Mouse (Mus musculus) megakaryocyte, embryonic 14.5 days (primary cell): ENCODE measurements around the gene Itpr1. TPM values are rescaled to one million over a fixed set of nuclear protein-coding genes. Genes with fewer than 3 reads are reported as not detected.

ENCODE experiments used
- H3K27me3 ChIP-seq: replicated peaks from 2 replicates; pipeline ENCODE3; 2012; ENCODE audit warnings: inconsistent platforms
- H3K36me3 ChIP-seq: replicated peaks from 2 replicates; pipeline ENCODE3; 2012; ENCODE audit warnings: low read length, inconsistent platforms, mixed read lengths
- H3K4me1 ChIP-seq: 2 replicates; pipeline ENCODE4 v1.6.1; 2012; ENCODE audit warnings: inconsistent platforms
- H3K4me3 ChIP-seq: replicated peaks from 2 replicates; pipeline ENCODE3; 2012; ENCODE audit warnings: moderate library complexity, mild to moderate bottlenecking, inconsistent platforms
- H3K9me3 ChIP-seq: 2 replicates; pipeline ENCODE4 v1.6.1; 2012; ENCODE audit warnings: inconsistent platforms
- FLI1 ChIP-seq: IDR thresholded peaks from 2 replicates; pipeline ENCODE4 v1.6.1; 2012; ENCODE audit warnings: low read length, inconsistent platforms, mixed read lengths
- GATA1 ChIP-seq: IDR thresholded peaks from 3 replicates; pipeline ENCODE4 v1.6.1; 2012; ENCODE audit warnings: mixed read lengths, low read length, inconsistent platforms, borderline replicate concordance
- polyA plus RNA-seq: library from polyadenylated mRNA; stranded (reverse); fragments of >175 nt; gene quantifications from 2 replicates; pipeline ENCODE4 v1.2.3, GENCODE M21; 2012; ENCODE audit warnings: low replicate concordance; ENCODE audit not compliant: insufficient read depth

The Itpr1 gene
- polyA plus RNA-seq, 1 experiment, result 8.3 TPM

DNA sequence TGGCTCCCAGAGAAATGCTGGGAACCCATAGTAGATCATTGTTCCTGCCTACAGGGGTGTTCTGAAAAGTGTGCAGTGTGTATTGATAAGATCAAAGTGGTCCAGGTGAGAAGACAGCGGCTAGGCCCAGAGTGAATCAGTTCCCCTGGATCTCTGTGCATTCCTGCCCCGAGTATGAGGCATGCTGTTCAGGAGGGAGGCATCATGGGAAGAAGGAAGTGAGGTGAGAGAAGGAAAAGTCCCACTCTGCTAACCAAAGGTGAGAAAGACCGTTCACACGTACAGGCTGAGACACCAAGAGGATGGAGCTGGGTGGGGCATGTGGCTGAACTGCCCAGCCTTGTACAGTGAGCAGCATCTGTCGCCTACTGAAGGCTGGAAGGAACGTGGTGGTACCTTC lies 327.5 kb downstream of the Itpr1 start:
- Histone ChIP-seq H3K9me3 (no peaks in the 10 kb centered on the region), H3K27me3 (peaks cover 1% of the 10 kb centered on the region), H3K4me1 (peaks cover 53% of the 10 kb centered on the region), H3K36me3 (peaks cover 64% of the 10 kb centered on the region), H3K4me3 (no peak overlapping the region)
- TF ChIP-seq FLI1 (no peak), GATA1 (no peak)

DNA sequence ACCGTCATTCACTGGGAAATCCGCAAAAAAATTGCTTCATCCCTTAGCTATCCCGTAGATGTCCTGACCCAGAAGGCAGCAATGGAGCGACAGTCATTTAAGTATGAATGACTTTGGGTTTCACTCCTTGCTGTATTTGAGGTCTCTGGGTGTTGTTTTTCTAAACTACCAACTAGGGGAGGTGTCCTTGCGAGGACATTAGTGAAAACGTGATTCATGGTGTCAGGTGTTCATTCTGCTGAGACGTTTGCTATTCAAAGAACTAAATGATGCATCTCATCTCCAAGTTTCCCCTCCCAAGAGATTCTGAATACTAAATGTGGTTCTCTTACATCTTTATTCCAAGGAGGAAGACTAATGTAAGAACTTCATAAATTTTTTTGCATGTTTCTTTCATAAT lies 332.0 kb downstream of the Itpr1 start:
- Histone ChIP-seq H3K36me3 (peaks cover 74% of the 10 kb centered on the region), H3K27me3 (peaks cover 1% of the 10 kb centered on the region), H3K4me3 (no peak overlapping the region), H3K4me1 (peaks cover 16% of the 10 kb centered on the region), H3K9me3 (no peaks in the 10 kb centered on the region)
- TF ChIP-seq GATA1 (no peak), FLI1 (no peak)

GRCm38 (mm10) chr6:108545464-108545863 lies 332.6 kb downstream of the Itpr1 start:
- no peak for TF ChIP-seq FLI1
- TF ChIP-seq GATA1, result no peak
- Histone ChIP-seq H3K9me3 (no peaks in the 10 kb centered on the region), H3K4me1 (peaks cover 13% of the 10 kb centered on the region), H3K27me3 (peaks cover 1% of the 10 kb centered on the region), H3K36me3 (peaks cover 72% of the 10 kb centered on the region), H3K4me3 (peak overlapping the region; percentile 21)

DNA sequence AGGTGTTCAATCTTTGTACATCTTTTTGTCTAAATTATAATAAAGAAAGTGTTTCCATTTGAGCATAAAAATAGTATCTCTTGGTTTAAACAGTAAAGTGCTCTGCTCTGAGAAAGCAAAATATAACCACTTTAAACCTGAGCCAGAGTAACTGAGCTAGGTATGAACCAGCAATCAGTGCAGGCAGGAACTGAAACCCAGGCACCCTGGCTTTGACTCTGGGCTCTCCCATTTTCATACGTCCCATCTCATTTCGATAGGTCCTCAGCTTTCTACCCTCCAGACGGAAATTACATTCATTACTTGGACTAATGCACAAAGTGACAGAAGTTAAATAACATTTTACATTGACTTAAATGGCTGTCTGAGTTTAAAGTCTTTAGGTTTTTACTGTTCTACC lies 335.5 kb downstream of the Itpr1 start:
- Histone ChIP-seq H3K4me3 (no peak overlapping the region), H3K4me1 (peaks cover 12% of the 10 kb centered on the region), H3K9me3 (no peaks in the 10 kb centered on the region), H3K27me3 (no peaks in the 10 kb centered on the region), H3K36me3 (peaks cover 71% of the 10 kb centered on the region)
- TF ChIP-seq FLI1, result no peak
- no peak for TF ChIP-seq GATA1

DNA sequence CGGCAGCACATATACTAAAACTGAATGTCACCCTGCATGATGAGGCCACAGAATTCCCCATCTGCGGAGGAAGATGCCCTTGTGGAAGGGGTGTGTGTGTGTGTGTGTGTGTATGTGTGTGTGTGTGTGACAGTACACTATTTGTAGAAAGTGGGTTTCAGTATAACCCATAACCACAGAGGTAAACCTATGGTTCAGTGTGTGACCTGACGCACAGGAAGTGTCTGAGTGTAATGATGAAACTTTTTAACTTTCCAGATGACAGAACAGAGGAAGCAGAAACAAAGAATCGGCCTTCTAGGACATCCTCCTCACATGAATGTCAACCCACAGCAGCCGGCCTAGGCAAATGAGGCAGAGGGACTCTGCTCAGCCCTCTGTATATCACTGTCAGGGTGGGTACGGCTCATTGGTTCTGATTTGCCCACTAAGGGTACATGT lies 336.6 kb downstream of the Itpr1 start:
- Histone ChIP-seq H3K4me3 (no peak overlapping the region), H3K9me3 (no peaks in the 10 kb centered on the region), H3K4me1 (peaks cover 12% of the 10 kb centered on the region), H3K27me3 (no peaks in the 10 kb centered on the region), H3K36me3 (peaks cover 73% of the 10 kb centered on the region)
- TF ChIP-seq FLI1 (no peak), GATA1 (no peak)

- Histone ChIP-seq H3K36me3 (peaks cover 62% of the 10 kb centered on the region), H3K4me1 (peaks cover 30% of the 10 kb centered on the region), H3K27me3 (no peaks in the 10 kb centered on the region), H3K4me3 (no peak overlapping the region), H3K9me3 (no peaks in the 10 kb centered on the region)
- TF ChIP-seq GATA1, result no peak
- no peak for TF ChIP-seq FLI1
Measured at GRCm38 (mm10) chr6:108551725-108552620, 339.1 kb downstream of the Itpr1 start.

DNA sequence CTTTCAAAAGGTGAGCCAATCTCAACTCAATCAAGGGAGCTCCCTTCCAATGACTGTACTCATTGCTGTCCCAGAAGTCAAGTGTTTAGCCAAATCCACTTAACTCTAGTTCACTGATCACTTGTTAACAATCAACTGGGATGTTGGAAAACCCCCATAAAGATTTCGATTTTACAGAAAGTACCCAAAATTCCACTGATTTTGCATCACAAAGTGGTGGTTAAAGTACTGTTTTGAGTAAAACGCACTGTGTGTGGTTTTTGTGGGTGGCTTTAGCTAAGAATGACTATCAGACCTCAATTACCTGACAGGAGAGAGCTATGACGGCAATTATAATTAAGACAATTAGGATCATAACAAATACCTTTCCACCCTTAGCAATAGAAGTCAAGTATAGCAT lies 340.1 kb downstream of the Itpr1 start:
- Histone ChIP-seq H3K27me3 (no peaks in the 10 kb centered on the region), H3K36me3 (peaks cover 59% of the 10 kb centered on the region)
- TF ChIP-seq GATA1 (no peak), FLI1 (no peak)

GRCm38 (mm10) chr6:108553536-108553935 lies 340.6 kb downstream of the Itpr1 start:
- Histone ChIP-seq H3K27me3 (no peaks in the 10 kb centered on the region), H3K36me3 (peaks cover 58% of the 10 kb centered on the region), H3K4me1 (peaks cover 42% of the 10 kb centered on the region), H3K4me3 (no peak overlapping the region), H3K9me3 (0 out of 2 replicates have a peak, but pooled peaks cover 3% of the 10 kb centered on the region)
- no peak for TF ChIP-seq GATA1
- TF ChIP-seq FLI1, result no peak

More for the DNA sequence above, 340.1 kb downstream of the Itpr1 start:
- Histone ChIP-seq H3K4me1 (peaks cover 37% of the 10 kb centered on the region), H3K9me3 (no peaks in the 10 kb centered on the region), H3K4me3 (no peak overlapping the region)

DNA sequence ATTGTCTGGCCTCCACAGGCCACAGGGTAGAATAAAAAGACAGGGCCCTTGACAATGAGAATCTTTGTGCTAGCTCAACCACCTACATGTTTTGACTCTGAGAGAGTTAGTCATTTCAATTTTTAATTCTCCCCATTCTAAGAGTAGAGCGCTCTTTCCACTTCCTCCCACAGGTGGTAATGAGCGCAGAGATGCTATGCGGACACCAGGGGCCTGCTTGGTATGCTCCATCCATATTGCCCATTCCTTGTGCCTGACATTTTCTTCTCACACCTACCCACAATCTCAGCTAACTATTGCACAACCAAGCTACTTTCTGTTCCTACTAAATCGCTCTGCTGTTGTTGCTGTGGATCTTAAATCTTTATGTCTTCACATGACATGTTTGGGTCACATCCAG lies 341.5 kb downstream of the Itpr1 start:
- no peak overlapping the region for H3K4me3 ChIP-seq
- 0 out of 2 replicates have a peak, but pooled peaks cover 4% of the 10 kb centered on the region for H3K9me3 ChIP-seq
- H3K36me3 ChIP-seq, result peaks cover 52% of the 10 kb centered on the region
- H3K27me3 ChIP-seq, result no peaks in the 10 kb centered on the region
- TF ChIP-seq GATA1, result no peak
- TF ChIP-seq FLI1, result no peak
- H3K4me1 ChIP-seq, result peaks cover 42% of the 10 kb centered on the region

GRCm38 (mm10) chr6:108554878-108555277 lies 342.0 kb downstream of the Itpr1 start:
- H3K36me3 ChIP-seq, result peaks cover 48% of the 10 kb centered on the region
- no peak overlapping the region for H3K4me3 ChIP-seq
- H3K4me1 ChIP-seq, result peaks cover 42% of the 10 kb centered on the region
- TF ChIP-seq FLI1 (no peak), GATA1 (no peak)
- 0 out of 2 replicates have a peak, but pooled peaks cover 4% of the 10 kb centered on the region for H3K9me3 ChIP-seq
- H3K27me3 ChIP-seq, result no peaks in the 10 kb centered on the region
